Comparison of ENCODE assay signal across 14 mouse cellular contexts in genomic region chr13:25617578-25617977, GRCm38 (mm10).
"Had no signal": no experiment of that assay in that cellular context is flagged by ENCODE, and none has a peak within 500 bp of the region (broad histone marks: within the 10 kb centered on the region; RNA-seq: fewer than 3 reads in every experiment).

No protein-coding gene starts in this region.

- H3K4me2 ChIP-seq: liver, embryonic 13.5 days; midbrain, embryonic 11.5 days had no signal

- H3K4me3 ChIP-seq: liver, embryonic 13.5 days had no signal

- DNase-seq: kidney, adult 9 months; kidney, postnatal 14 days; kidney, postnatal 4 days; liver, embryonic 13.5 days; lung, adult 2 months; lung, postnatal 14 days; lung, postnatal 4 days; midbrain, embryonic 14.5 days; right cerebral cortex, postnatal 25 days; spleen, adult 18-20 months; thymus, adult 2 months; thymus, postnatal 14 days; thymus, postnatal 4 days had no signal

- H3K36me3 ChIP-seq: liver, embryonic 13.5 days had no signal

- H3K27me3 ChIP-seq: liver, embryonic 13.5 days had no signal

- H3K9ac ChIP-seq: liver, embryonic 13.5 days had no signal

- H3K27ac ChIP-seq: liver, embryonic 13.5 days had no signal

- H3K4me1 ChIP-seq: liver, embryonic 13.5 days had no signal

- H3K9me3 ChIP-seq: liver, embryonic 13.5 days had no signal
